Mouse (Mus musculus) G1E (cell line): ENCODE measurements around the gene Txndc11.

ENCODE experiments used
- CTCF ChIP-seq: IDR thresholded peaks from 2 replicates; pipeline ENCODE4 v1.5.1; 2012; ENCODE audit warnings: low read depth, low read length, inconsistent platforms, mixed read lengths
- TAL1 ChIP-seq: conservative IDR thresholded peaks from 2 replicates; pipeline ENCODE4 v1.6.1; 2012; ENCODE audit warnings: low read depth, low read length, inconsistent platforms, mixed read lengths

- TF ChIP-seq CTCF: no peak
- TF ChIP-seq TAL1: no peak
These were observed 93.8 kb downstream of the Txndc11 start for GRCm38 (mm10) chr16:11040603-11041002.
